Mouse (Mus musculus) ES-Bruce4 (cell line): ENCODE data around the gene Sh3glb1.
"Not testable (repeated sequence)": the region's sequence is repeated elsewhere in the genome, so short reads cannot be mapped to it uniquely, and the experiment has no call there.

Experiments used
- CTCF ChIP-seq: IDR thresholded peaks from one replicate; pipeline ENCODE4 v1.8.1; 2011; ENCODE audit warnings: low read depth, low read length
- EP300 ChIP-seq: IDR thresholded peaks from 2 replicates; pipeline ENCODE4 v1.6.1; 2011; ENCODE audit warnings: low read depth, low read length; ENCODE audit not compliant: insufficient read depth
- POLR2A ChIP-seq: IDR thresholded peaks from one replicate; pipeline ENCODE4 v1.8.1; 2011; ENCODE audit warnings: low read length; ENCODE audit not compliant: insufficient read depth

DNA sequence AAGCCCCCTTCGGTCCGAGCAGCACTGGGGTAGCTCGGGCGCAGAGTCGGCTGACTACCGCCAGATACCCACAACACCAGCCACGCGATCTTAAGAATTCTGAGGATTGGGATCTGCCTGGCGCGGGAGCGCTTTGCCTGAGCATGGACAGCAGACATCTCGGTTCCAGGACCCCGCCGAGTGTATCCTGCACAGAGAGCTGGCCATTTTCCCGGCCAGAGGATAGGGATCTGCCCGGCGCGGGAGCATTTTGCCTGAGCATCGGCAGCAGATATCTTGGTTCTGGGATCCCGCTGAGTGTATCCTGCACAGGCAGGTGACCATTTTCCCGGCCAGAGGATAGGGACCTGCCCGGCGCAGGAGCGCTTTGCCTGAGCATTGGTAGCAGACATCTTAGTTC, 18.3 kb upstream of the Sh3glb1 start:
- TF ChIP-seq EP300, CTCF, POLR2A: not testable (repeated sequence)
